Mouse (Mus musculus): Measurements from ENCODE around the gene Serpinb6a. TPM values are rescaled to one million over a fixed set of nuclear protein-coding genes. Genes with fewer than 3 reads are reported as not detected.
"Not testable (repeated sequence)": the region's sequence is repeated elsewhere in the genome, so short reads cannot be mapped to it uniquely, and the experiment has no call there.

Gene Serpinb6a
- polyA plus RNA-seq, 1 experiment from 2014 or later = 46.0 TPM

DNA sequence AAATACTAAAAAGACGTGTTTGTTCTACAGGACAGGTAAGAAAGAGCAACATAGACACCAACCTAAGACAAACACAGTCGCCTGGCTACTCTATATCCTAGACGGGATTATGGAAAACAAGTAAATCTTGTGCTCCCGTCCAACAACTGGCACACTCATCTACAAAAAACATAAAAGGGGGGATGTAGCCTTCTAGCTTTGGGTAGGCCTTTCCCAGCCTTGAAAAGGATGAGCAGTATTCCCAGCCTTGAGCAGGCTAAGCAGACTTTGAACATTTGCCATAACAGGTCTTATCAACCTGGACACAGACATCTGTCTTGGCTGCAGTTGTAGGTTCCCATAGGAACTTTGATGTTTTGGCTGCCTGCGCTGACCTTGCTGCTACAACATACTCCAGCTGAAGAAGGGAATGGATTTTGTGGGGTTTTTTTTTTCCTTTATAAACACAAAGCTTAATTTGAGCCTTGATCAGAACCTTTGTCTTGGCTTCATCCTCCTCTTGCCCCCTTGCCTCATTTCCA is 61.2 kb downstream of the Serpinb6a start:
- Histone ChIP-seq H3K4me2 (no peak overlapping the region), H3K9ac (replicated peaks) (no peak overlapping the region), H3K27ac (replicated peaks) (no peak overlapping the region), H3K9me3 (replicated peaks) (no peaks in the 10 kb centered on the region), H3K27me3 (replicated peaks) (no peaks in the 10 kb centered on the region; the same call in 1 of the 2 replicates), H3K4me3 (replicated peaks) (no peak overlapping the region), H3K4me1 (no peaks in the 10 kb centered on the region), H3K36me3 (no peaks in the 10 kb centered on the region)
- 96% methylated on average over 5 of the region's 5 CpGs for WGBS
- ATAC-seq (ENCODE audit: low FRiP score) = no peak

DNA sequence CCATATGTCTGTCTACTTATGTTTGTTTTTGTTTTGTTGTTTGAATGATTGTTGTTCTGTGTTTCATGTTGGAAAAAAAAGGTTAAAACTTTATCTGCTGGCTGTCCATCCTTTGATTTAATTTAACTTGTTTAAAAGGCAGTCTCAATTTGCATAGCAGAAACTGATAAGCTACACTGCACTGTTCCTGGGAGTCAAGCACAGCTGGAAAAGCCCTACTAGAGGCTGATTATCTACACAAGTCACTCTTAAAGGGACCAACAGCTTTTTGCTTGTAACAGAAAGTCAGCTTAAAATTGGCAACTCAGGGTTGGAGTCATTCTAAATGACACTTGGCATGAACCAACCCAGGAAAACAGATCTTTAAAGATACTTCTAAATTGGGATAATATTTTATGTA is 65.0 kb downstream of the Serpinb6a start:
- H3K4me2 ChIP-seq; H3K9me3 ChIP-seq (replicated peaks); H3K4me1 ChIP-seq; ATAC-seq (ENCODE audit: low FRiP score); H3K27ac ChIP-seq (replicated peaks); H3K9ac ChIP-seq (replicated peaks); H3K4me3 ChIP-seq (replicated peaks); H3K27me3 ChIP-seq (replicated peaks); H3K36me3 ChIP-seq: not testable (repeated sequence)

DNA sequence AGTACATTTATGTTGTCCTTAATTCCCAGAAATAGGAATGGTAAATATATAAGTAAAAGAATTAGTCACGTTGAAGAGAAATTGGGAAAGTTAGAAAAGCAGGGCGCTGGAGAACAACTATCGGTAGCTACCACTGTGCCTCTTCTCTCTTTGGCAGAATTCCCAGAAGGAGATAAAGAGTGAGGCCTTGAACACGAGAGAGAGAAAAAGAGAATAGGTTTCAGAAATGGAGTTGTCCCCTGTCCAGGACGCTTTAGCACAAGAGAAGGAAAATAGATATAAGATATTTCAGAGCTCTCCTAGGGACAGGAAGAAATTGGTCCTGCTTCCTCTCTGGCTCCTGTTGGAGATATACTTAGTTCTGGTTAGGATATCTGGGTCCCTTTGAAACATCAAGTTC is 65.4 kb downstream of the Serpinb6a start:
- H3K27me3 ChIP-seq (replicated peaks) = no peaks in the 10 kb centered on the region; the same call in 1 of the 2 replicates
- H3K9me3 ChIP-seq (replicated peaks) = no peaks in the 10 kb centered on the region
- no peak overlapping the region for H3K9ac ChIP-seq (replicated peaks)
- H3K27ac ChIP-seq (replicated peaks) = no peak overlapping the region
- no peak for ATAC-seq (ENCODE audit: low FRiP score)
- WGBS = 67% methylated on average over 5 of the region's 5 CpGs
- 0 out of 2 replicates have a peak, but pooled peaks cover 4% of the 10 kb centered on the region for H3K4me1 ChIP-seq
- H3K36me3 ChIP-seq = no peaks in the 10 kb centered on the region
- H3K4me3 ChIP-seq (replicated peaks) = no peak overlapping the region
- no peak overlapping the region for H3K4me2 ChIP-seq

DNA sequence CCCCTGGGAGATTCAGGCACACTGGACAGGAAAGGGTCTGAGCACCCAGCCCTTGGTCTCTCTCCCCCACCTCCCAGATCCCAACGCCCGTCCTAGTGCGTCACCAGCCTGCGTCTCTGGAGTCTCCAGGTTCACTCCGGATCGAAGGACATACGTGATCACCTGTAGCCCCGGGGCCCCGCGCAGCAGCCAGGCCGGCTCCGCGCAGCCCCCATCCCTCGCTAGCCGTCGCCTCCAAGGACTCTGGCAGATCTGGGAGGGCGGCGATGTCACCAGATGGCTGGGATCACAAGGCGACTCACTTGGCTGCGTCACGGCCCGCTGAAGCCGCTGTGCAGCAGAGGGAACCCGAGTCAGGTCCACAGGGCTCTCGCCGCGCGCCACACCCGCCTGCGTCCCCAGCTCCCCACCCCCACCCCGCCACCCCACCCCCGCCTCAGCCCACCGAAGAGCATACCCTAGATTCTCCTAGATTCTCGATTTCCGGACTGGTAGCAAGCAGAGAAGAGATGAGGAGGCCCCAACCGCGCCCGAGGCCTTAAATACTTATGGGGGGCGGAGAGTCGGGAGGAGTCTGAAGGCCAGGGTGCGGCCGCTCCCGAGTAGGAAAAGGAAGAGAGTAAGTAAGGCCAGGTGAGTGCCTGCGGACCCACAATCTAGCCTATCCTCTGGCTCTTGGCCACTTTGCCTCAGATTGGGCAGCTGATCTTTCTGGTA is 67.0 kb downstream of the Serpinb6a start:
- Histone ChIP-seq H3K9ac (replicated peaks) (peak overlapping the region; percentile 56), H3K4me2 (peak overlapping the region; percentile 85), H3K9me3 (replicated peaks) (no peaks in the 10 kb centered on the region), H3K4me3 (replicated peaks) (peak overlapping the region; percentile 55), H3K4me1 (0 out of 2 replicates have a peak, but pooled peaks cover 4% of the 10 kb centered on the region), H3K27ac (replicated peaks) (no peak overlapping the region), H3K36me3 (no peaks in the 10 kb centered on the region), H3K27me3 (replicated peaks) (no peaks in the 10 kb centered on the region; the same call in 1 of the 2 replicates)
- peak; percentile 91 for ATAC-seq (ENCODE audit: low FRiP score)
- under 1% methylated on average over 44 of the region's 44 CpGs for WGBS

DNA sequence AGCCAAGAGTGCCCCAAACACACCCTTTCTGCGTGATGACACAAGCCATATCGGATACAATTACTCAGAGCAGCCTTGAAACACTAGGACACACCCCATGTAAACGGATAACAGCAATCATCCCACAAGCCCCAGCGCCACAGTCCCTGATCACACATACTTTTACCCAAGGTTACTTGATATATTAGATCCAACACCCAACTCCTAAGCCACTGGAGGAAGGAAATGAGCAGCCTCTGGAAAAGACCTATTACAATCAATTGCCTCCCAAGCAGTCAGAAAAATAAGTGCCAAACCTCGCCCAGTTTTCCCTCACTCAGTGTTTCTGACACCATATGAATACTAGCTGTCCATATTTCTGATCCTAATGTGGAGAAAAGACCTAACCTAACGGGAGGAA is 67.9 kb downstream of the Serpinb6a start:
- no peak for ATAC-seq (ENCODE audit: low FRiP score)
- H3K9me3 ChIP-seq (replicated peaks) = no peaks in the 10 kb centered on the region
- H3K4me2 ChIP-seq = peak overlapping the region; percentile 85
- no peaks in the 10 kb centered on the region for H3K36me3 ChIP-seq
- H3K9ac ChIP-seq (replicated peaks) = no peak overlapping the region
- 76% methylated on average over 6 of the region's 6 CpGs for WGBS
- peak overlapping the region; percentile 55; the same call in 1 of the 2 replicates for H3K4me3 ChIP-seq (replicated peaks)
- H3K27me3 ChIP-seq (replicated peaks) = no peaks in the 10 kb centered on the region; the same call in 1 of the 2 replicates
- 0 out of 2 replicates have a peak, but pooled peaks cover 4% of the 10 kb centered on the region for H3K4me1 ChIP-seq
- no peak overlapping the region for H3K27ac ChIP-seq (replicated peaks)

DNA sequence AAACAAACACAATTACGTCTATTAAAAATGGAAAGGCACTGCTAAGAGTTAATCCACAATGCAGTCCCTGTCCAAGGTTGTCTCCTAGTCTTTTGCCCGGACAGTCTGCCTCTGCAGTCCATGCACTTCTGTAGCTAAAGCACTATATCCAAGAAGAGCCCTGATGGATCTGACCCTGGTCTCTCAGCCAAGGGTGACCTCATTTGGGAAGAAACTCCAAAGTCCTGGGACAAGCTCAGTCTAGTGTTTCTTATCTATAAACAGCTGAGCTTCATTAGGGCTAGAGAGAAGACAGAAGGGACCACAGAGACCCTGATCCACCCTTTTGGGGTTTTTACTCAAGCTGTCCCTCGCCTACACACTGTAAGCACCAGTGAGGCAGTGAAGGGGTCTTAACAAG is 71.7 kb downstream of the Serpinb6a start:
- H3K4me1 ChIP-seq = 0 out of 2 replicates have a peak, but pooled peaks cover 1% of the 10 kb centered on the region
- H3K4me3 ChIP-seq (replicated peaks) = no peak overlapping the region
- no peak overlapping the region for H3K27ac ChIP-seq (replicated peaks)
- no peak overlapping the region for H3K4me2 ChIP-seq
- H3K9ac ChIP-seq (replicated peaks) = no peak overlapping the region
- 0 out of 2 replicates have a peak, but pooled peaks cover 3% of the 10 kb centered on the region for H3K36me3 ChIP-seq
- no peaks in the 10 kb centered on the region for H3K27me3 ChIP-seq (replicated peaks)
- 92% methylated on average over 3 of the region's 3 CpGs for WGBS
- H3K9me3 ChIP-seq (replicated peaks) = no peaks in the 10 kb centered on the region
- no peak for ATAC-seq (ENCODE audit: low FRiP score)

DNA sequence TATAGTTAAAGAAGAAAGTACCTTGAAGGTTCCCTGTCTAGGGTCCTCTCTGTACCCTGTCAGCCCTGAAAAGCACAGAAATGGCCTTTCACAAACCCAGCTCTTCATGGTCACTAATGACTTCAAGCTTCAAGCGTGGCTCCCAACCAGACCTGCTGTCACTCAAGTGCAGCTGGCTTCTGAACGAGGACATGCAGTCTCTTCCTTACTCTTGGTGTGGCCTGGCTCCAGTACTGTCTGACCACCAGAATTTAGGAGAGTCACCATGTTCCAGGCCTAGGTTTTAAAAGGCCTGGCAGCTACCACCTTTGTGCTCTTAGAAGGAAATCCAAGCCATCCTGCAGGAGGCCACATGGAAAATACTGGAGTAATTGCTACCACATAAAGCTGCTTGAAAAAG is 72.3 kb downstream of the Serpinb6a start:
- H3K4me2 ChIP-seq = no peak overlapping the region
- no peaks in the 10 kb centered on the region for H3K9me3 ChIP-seq (replicated peaks)
- no peak overlapping the region for H3K27ac ChIP-seq (replicated peaks)
- no peak overlapping the region for H3K9ac ChIP-seq (replicated peaks)
- H3K36me3 ChIP-seq = 0 out of 2 replicates have a peak, but pooled peaks cover 3% of the 10 kb centered on the region
- H3K4me3 ChIP-seq (replicated peaks) = no peak overlapping the region
- H3K4me1 ChIP-seq = no peaks in the 10 kb centered on the region
- WGBS = 81% methylated on average over 2 of the region's 2 CpGs
- no peak for ATAC-seq (ENCODE audit: low FRiP score)
- H3K27me3 ChIP-seq (replicated peaks) = no peaks in the 10 kb centered on the region

DNA sequence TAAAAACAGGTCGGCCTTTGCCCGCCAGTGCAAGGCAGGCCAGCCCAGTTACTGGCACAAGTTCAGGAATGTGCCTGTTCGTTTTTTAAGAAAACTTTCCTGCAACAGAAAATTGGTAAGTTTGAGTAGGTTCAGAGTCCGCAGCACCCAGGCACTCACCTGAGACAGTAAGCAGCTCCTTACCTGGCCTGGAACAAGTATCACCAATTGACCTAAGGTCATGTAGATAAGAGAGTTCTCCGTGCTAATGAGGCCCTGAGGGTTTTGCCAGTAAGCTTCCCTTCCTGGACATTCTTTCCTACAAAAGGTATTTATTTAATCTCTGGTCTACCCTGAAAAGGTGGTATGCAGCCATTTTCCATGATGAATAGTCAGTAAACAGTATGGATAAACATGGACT is 80.9 kb downstream of the Serpinb6a start:
- WGBS = 94% methylated on average over 5 of the region's 5 CpGs
- ATAC-seq (ENCODE audit: low FRiP score) = no peak
- no peak overlapping the region for H3K4me2 ChIP-seq
- H3K9ac ChIP-seq (replicated peaks) = no peak overlapping the region
- no peaks in the 10 kb centered on the region for H3K27me3 ChIP-seq (replicated peaks)
- no peaks in the 10 kb centered on the region for H3K9me3 ChIP-seq (replicated peaks)
- H3K27ac ChIP-seq (replicated peaks) = no peak overlapping the region
- no peaks in the 10 kb centered on the region for H3K4me1 ChIP-seq
- peaks cover 49% of the 10 kb centered on the region for H3K36me3 ChIP-seq
- no peak overlapping the region for H3K4me3 ChIP-seq (replicated peaks)

DNA sequence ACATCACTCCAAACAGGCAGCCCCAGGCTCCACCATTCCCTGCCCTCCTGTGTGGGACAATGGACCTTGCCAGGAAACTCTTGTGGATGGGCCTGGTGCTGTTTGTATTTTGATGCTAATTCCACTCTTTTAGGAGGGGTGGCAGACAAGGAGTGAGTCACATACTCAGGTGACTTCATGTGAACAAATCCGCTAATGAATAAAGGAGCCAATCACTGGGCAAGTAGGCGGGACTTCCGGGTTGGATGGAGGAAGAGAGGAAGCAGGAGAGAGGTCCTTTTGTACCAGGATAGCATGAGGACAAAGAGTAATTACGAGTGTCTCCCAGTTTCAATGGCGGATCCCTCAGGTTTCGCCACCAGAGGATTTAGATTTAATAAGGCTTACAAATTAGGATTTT is 81.6 kb downstream of the Serpinb6a start:
- Histone ChIP-seq H3K9ac (replicated peaks) (no peak overlapping the region), H3K27me3 (replicated peaks) (no peaks in the 10 kb centered on the region), H3K4me3 (replicated peaks) (no peak overlapping the region), H3K36me3 (peaks cover 49% of the 10 kb centered on the region), H3K4me2 (no peak overlapping the region), H3K27ac (replicated peaks) (no peak overlapping the region), H3K4me1 (no peaks in the 10 kb centered on the region), H3K9me3 (replicated peaks) (no peaks in the 10 kb centered on the region)
- WGBS = 90% methylated on average over 6 of the region's 6 CpGs
- no peak for ATAC-seq (ENCODE audit: low FRiP score)

DNA sequence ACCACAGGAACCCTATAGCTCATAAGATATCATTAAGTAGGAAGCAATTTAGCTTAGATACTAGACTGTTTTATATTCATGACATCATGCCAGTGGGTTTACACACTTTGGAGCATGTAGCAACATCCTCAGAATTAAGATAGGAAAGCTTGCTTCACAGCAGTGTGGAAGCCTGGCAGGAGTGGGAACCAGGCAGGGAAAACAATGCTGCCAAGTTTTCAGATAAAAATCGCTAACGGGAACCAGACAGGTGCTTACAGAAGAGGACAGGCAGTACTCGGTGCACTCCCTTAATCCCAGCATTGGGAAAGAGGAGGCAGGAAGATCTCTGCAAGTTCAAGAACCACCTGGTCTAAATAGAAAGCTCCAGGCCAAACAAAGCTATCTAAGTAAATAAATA is 95.8 kb downstream of the Serpinb6a start:
- WGBS = 81% methylated on average over 3 of the region's 3 CpGs
- Histone ChIP-seq H3K4me1 (no peaks in the 10 kb centered on the region), H3K27me3 (replicated peaks) (no peaks in the 10 kb centered on the region), H3K4me2 (no peak overlapping the region), H3K4me3 (replicated peaks) (no peak overlapping the region), H3K9me3 (replicated peaks) (no peaks in the 10 kb centered on the region), H3K27ac (replicated peaks) (no peak overlapping the region), H3K9ac (replicated peaks) (no peak overlapping the region), H3K36me3 (no peaks in the 10 kb centered on the region)
- no peak for ATAC-seq (ENCODE audit: low FRiP score)

DNA sequence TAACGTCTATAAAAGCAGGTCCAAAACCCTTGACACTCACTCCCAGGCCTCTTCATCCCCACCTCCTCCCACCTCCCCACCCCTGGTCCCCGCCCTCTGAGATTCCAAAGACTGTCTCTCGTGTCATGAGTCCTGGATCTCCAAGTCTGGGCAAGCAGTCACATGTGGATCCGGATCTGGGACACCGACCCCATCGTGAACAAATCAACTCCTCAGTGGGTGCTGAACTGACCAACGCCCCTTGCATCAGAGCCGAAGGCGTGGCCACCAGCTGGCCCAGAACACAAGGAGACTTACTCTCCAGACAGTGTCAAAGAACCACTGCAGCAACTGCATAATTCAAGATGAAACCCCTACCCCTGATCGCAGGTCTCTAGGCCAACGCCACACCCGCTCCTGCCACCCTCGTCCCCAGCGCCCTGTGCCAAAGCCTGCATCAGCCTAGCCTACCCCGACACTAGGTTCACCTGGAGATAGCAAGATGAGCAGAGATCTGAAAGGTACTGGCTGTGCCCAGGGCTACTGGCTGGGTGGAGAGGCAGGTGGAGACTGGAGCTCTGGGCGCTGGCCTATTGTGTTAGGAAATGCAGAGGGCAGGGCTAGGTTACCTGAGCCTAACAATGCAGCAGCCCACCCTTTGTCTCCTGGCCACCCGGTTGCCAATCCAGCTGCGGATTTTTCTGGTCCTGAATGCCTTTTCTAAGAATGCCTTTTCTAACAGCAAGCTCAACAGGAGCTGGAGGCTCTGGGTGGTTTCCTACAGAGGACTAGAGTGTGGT is 97.2 kb downstream of the Serpinb6a start, which contains the start of gene Serpinb6c:
Gene Serpinb6c, minus strand, starts transcription at position 533 of the 779 bp plus-strand sequence.
- no peak for ATAC-seq (ENCODE audit: low FRiP score)
- Histone ChIP-seq H3K4me2 (no peak within 1 kb of the TSS), H3K27me3 (replicated peaks) (no peaks in the 10 kb centered on the region), H3K27ac (replicated peaks) (no peak within 1 kb of the TSS), H3K36me3 (no peaks in the 10 kb centered on the region), H3K9me3 (replicated peaks) (no peaks in the 10 kb centered on the region), H3K4me1 (no peaks in the 10 kb centered on the region), H3K4me3 (replicated peaks) (no peak within 1 kb of the TSS), H3K9ac (replicated peaks) (no peak within 1 kb of the TSS)
- 78% methylated on average over 18 of the region's 18 CpGs for WGBS

DNA sequence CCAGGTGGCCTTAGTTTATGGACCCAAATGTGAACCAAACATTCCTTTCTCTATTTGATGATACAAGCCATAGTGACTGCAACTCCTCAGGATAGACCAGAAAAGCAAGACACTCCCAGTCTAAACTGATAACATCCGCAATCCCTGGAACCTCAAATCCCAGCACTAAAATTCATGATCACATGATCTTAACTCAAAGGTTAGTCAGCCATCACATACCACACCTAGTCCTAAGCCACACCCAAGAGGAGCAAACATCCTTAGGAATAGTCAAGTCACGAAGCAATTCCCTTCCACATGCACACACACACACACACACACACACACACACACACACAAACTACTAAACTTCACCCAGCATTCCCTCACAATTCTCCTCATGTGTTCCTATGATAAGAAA is 99.3 kb downstream of the Serpinb6a start:
- H3K4me2 ChIP-seq = no peak overlapping the region
- no peak overlapping the region for H3K27ac ChIP-seq (replicated peaks)
- no peaks in the 10 kb centered on the region for H3K9me3 ChIP-seq (replicated peaks)
- no peaks in the 10 kb centered on the region for H3K36me3 ChIP-seq
- no peak overlapping the region for H3K4me3 ChIP-seq (replicated peaks)
- WGBS = 92% methylated on average over 2 of the region's 2 CpGs
- H3K9ac ChIP-seq (replicated peaks) = no peak overlapping the region
- H3K4me1 ChIP-seq = no peaks in the 10 kb centered on the region
- ATAC-seq (ENCODE audit: low FRiP score) = no peak
- H3K27me3 ChIP-seq (replicated peaks) = no peaks in the 10 kb centered on the region
